Mouse (Mus musculus) E14TG2a.4 (cell line): ENCODE measurements around the gene Gm20388.

ENCODE experiments used
- H3K27me3 ChIP-seq: 2 replicates; pipeline ENCODE4 v1.6.1; 2014; ENCODE audit warnings: low read length, control low read depth; ENCODE audit not compliant: insufficient read depth
- H3K36me3 ChIP-seq: 2 replicates; pipeline ENCODE4 v1.6.1; 2014; ENCODE audit warnings: low read length, control low read depth; ENCODE audit not compliant: insufficient read depth
- H3K4me1 ChIP-seq: replicated peaks from 2 replicates; pipeline ENCODE4 v1.6.1; 2014; ENCODE audit warnings: low read depth, low read length, control low read depth
- H3K4me3 ChIP-seq: replicated peaks from 2 replicates; pipeline ENCODE4 v1.5.1; 2014; ENCODE audit warnings: mild to moderate bottlenecking, low read length
- H3K9me3 ChIP-seq: 2 replicates; pipeline ENCODE4 v1.6.1; 2014; ENCODE audit warnings: low read length, control low read depth
- CTCF ChIP-seq: conservative IDR thresholded peaks from 2 replicates; pipeline ENCODE4 v1.5.1; 2014; ENCODE audit warnings: low read length
- NANOG ChIP-seq: IDR thresholded peaks from 2 replicates; pipeline ENCODE4 v1.6.1; 2014; ENCODE audit warnings: borderline replicate concordance, low read length, mixed read lengths
- POU5F1 ChIP-seq: IDR thresholded peaks from 2 replicates; pipeline ENCODE4 v1.6.1; 2014; ENCODE audit warnings: low read length, borderline replicate concordance

Gene Gm20388

DNA sequence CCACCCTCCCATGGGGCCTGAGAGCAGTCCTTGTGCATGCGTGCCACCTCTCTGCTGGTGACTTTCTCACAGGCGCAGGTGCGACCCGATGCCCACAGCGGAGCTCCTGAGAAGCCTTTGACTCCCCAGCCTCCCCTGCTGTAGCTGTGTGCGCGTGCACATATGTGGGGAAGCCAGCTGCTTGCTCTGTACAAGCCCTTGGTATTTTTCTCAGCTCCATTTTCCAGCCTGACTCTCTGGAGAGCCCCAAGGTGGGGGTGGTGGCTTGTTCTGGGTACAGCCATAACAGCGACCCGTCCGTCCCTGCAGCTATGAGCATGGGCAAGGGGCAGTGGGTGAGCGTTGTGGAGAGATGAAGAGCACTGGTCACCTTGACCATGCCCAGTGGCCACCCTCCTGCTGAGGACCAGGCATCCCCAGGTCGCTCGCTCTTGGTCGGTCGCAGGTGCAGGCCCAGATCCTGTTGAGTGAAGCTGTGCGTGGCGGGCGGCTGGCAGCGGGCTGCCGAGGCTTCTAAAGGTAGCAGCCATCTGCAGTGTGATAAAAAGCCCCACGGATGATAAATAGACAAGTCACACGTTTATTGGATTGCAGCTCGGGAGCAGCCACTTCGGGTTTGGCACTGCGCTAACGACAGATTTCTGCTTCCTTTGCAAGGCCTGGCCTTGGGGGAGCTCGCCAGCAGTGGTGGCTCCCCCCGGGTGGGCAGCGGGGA, 502.4 kb downstream of the Gm20388 start:
- 0 out of 2 replicates have a peak overlapping the region, but pooled peaks have one; percentile 0 for H3K4me3 ChIP-seq

DNA sequence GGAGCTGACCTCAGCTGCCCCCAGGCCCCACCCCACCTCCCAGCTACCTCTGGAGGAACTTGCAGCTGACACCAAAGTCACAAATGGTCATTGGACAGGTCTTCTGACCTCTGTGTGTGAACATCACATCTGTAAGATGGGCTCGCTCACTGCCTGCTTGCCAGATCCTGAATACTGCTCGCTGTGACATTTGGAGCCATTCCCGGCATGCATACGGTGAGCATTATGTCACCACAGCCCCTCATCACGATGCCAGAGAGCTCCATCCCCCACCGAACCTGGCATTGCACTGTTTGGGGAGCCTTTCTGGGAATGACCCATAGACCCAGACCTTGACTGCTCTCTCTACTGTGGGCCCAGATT, 503.0 kb downstream of the Gm20388 start:
- no peaks in the 10 kb centered on the region for H3K9me3 ChIP-seq
- peaks cover 75% of the 10 kb centered on the region for H3K4me1 ChIP-seq

More for the DNA sequence above, 502.4 kb downstream of the Gm20388 start:
- TF ChIP-seq NANOG (no peak), CTCF (no peak)
- peaks cover 43% of the 10 kb centered on the region for H3K27me3 ChIP-seq
- no peaks in the 10 kb centered on the region for H3K36me3 ChIP-seq
- H3K9me3 ChIP-seq = no peaks in the 10 kb centered on the region
- H3K4me1 ChIP-seq = peaks cover 77% of the 10 kb centered on the region

GRCm38 (mm10) chr8:120414216-120414615, 503.6 kb downstream of the Gm20388 start:
- peaks cover 47% of the 10 kb centered on the region for H3K27me3 ChIP-seq
- no peaks in the 10 kb centered on the region for H3K36me3 ChIP-seq
- no peaks in the 10 kb centered on the region for H3K9me3 ChIP-seq
- H3K4me1 ChIP-seq = peaks cover 72% of the 10 kb centered on the region
- TF ChIP-seq POU5F1 (no peak), CTCF (no peak), NANOG (no peak)
- no peak overlapping the region for H3K4me3 ChIP-seq

More for the DNA sequence above, 503.0 kb downstream of the Gm20388 start:
- Histone ChIP-seq H3K4me3 (0 out of 2 replicates have a peak overlapping the region, but pooled peaks have one; percentile 0), H3K36me3 (no peaks in the 10 kb centered on the region), H3K27me3 (peaks cover 43% of the 10 kb centered on the region)
- TF ChIP-seq POU5F1 = no peak
- TF ChIP-seq CTCF = no peak
- TF ChIP-seq NANOG = no peak

GRCm38 (mm10) chr8:120415474-120415873, 504.8 kb downstream of the Gm20388 start:
- Histone ChIP-seq H3K4me3 (no peak overlapping the region), H3K27me3 (peaks cover 49% of the 10 kb centered on the region), H3K4me1 (peaks cover 66% of the 10 kb centered on the region), H3K36me3 (no peaks in the 10 kb centered on the region), H3K9me3 (no peaks in the 10 kb centered on the region)
- no peak for TF ChIP-seq NANOG
- no peak for TF ChIP-seq CTCF
- TF ChIP-seq POU5F1 = no peak

- no peaks in the 10 kb centered on the region for H3K9me3 ChIP-seq
These were observed 505.5 kb downstream of the Gm20388 start for GRCm38 (mm10) chr8:120416173-120416521.

GRCm38 (mm10) chr8:120416522-120417394, 506.1 kb downstream of the Gm20388 start:
- H3K9me3 ChIP-seq = no peaks in the 10 kb centered on the region
- peak overlapping the region; percentile 71 for H3K4me3 ChIP-seq
- peaks cover 44% of the 10 kb centered on the region for H3K27me3 ChIP-seq
- TF ChIP-seq CTCF = no peak; the same call in 1 of the 2 replicates
- no peak for TF ChIP-seq NANOG
- TF ChIP-seq POU5F1 = no peak
- H3K4me1 ChIP-seq = peaks cover 65% of the 10 kb centered on the region
- H3K36me3 ChIP-seq = no peaks in the 10 kb centered on the region

More at GRCm38 (mm10) chr8:120416173-120416521, 505.5 kb downstream of the Gm20388 start:
- peaks cover 65% of the 10 kb centered on the region for H3K4me1 ChIP-seq
- H3K4me3 ChIP-seq = peak overlapping the region; percentile 71
- H3K27me3 ChIP-seq = peaks cover 44% of the 10 kb centered on the region
- TF ChIP-seq NANOG = no peak
- no peak for TF ChIP-seq POU5F1
- no peak for TF ChIP-seq CTCF
- H3K36me3 ChIP-seq = no peaks in the 10 kb centered on the region

- Histone ChIP-seq H3K36me3 (no peaks in the 10 kb centered on the region), H3K4me1 (peaks cover 67% of the 10 kb centered on the region), H3K27me3 (peaks cover 41% of the 10 kb centered on the region), H3K9me3 (no peaks in the 10 kb centered on the region), H3K4me3 (no peak overlapping the region)
- TF ChIP-seq CTCF (no peak), NANOG (no peak), POU5F1 (no peak)
These were observed 507.5 kb downstream of the Gm20388 start for GRCm38 (mm10) chr8:120418188-120418587.

DNA sequence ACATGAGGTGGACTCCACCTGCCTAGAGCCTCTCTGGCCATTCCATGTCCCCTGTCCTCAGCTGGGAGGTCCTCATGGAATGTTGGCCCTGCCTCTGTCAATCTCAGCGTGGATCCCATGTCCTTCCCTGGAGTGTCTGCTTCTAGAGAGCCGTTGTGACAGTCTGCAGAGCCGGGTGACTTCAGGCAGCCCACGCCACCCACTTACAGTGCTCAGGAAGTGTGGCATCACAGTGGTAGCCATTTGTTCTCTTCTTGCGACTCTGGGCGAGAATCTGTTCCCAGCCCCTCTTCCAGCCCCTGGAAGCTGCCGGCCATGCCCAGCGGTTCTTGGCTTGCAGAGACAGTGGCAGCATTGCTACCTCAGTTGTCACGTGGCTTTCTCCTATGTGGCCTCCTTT, 509.0 kb downstream of the Gm20388 start:
- TF ChIP-seq NANOG (no peak), CTCF (no peak), POU5F1 (no peak)
- Histone ChIP-seq H3K36me3 (no peaks in the 10 kb centered on the region), H3K4me1 (peaks cover 73% of the 10 kb centered on the region), H3K27me3 (peaks cover 35% of the 10 kb centered on the region), H3K4me3 (no peak overlapping the region), H3K9me3 (no peaks in the 10 kb centered on the region)
